Mouse (Mus musculus) embryonic facial prominence, embryonic 12.5 days (tissue): ENCODE results near the gene Fcgrt. TPM values are rescaled to one million over a fixed set of nuclear protein-coding genes. Genes with fewer than 3 reads are reported as not detected.
"Not testable (repeated sequence)": the region's sequence is repeated elsewhere in the genome, so short reads cannot be mapped to it uniquely, and the experiment has no call there.

Source experiments
- ATAC-seq: fragments of 200-750 bp; cut with Nextera tagmentation; 2 replicates; pipeline ENCODE4 v1.8.0; 2017; ENCODE audit not compliant: insufficient number of reproducible peaks, insufficient read depth, low FRiP score, low TSS enrichment
- H3K27ac ChIP-seq: fragments of 300-500 bp; sonication (generic); 2 replicates; pipeline ENCODE4 v1.5.1; 2016; ENCODE audit warnings: mild to moderate bottlenecking
- H3K27me3 ChIP-seq: fragments of 300-500 bp; sonication (generic); 2 replicates; pipeline ENCODE4 v1.6.1; 2016; ENCODE audit warnings: mild to moderate bottlenecking, moderate library complexity
- H3K36me3 ChIP-seq: fragments of 300-500 bp; sonication (generic); 2 replicates; pipeline ENCODE4 v1.6.1; 2016; ENCODE audit warnings: mild to moderate bottlenecking
- H3K4me1 ChIP-seq: fragments of 300-500 bp; sonication (generic); 2 replicates; pipeline ENCODE4 v1.6.1; 2016
- H3K4me2 ChIP-seq: fragments of 300-500 bp; sonication (generic); replicated peaks from 2 replicates; pipeline ENCODE4 v1.6.1; 2016; ENCODE audit warnings: mild to moderate bottlenecking, moderate library complexity
- H3K4me3 ChIP-seq: fragments of 300-500 bp; sonication (generic); 2 replicates; pipeline ENCODE4 v1.5.1; 2016; ENCODE audit warnings: mild to moderate bottlenecking
- H3K9ac ChIP-seq: fragments of 300-500 bp; sonication (generic); 2 replicates; pipeline ENCODE4 v1.6.1; 2016; ENCODE audit warnings: mild to moderate bottlenecking, moderate library complexity
- H3K9me3 ChIP-seq: fragments of 300-500 bp; sonication (generic); 2 replicates; pipeline ENCODE4 v1.6.1; 2016; ENCODE audit warnings: mild to moderate bottlenecking, moderate library complexity
- WGBS: fragments of 180-500 bp; shearing (Covaris S2); methylation state at CpG from one replicate; pipeline ENCODE4 v1.1.7; 2016; 5-methylcytosine and 5-hydroxymethylcytosine counted together
- polyA plus RNA-seq: library from polyadenylated mRNA; unstranded; fragments of >200 nt; fragmentation: Nextera tagmentation; extraction: Ambion mirVana; gene quantifications from 2 replicates; pipeline ENCODE4 v1.2.1, GENCODE M21; 2016

Fcgrt gene
- polyA plus RNA-seq, 1 experiment from 2014 or later, result 26.0 TPM

DNA sequence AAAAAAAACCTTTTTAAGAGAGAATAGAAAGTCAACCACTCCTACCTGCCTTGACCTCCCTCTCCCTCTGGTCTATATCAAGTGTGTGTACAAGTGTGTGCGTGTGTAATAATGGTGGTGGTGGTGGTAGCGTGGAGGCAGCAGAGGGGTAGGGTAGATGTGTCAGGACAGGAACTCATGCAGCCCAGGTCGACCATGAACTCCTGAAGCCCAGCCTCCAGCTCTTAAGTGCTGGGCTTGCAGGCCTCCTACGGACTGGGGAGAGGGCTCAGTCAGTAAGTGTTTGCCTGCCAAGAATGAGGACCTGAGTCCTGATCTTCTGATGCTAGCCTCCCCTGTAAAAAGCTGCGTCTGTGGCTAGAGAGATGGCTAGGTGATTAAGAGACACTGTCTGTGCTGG lies 1.3 kb upstream of the Fcgrt start:
- H3K4me1 ChIP-seq, result peaks cover 21% of the 10 kb centered on the region
- WGBS, result 77% methylated on average over 5 of the region's 5 CpGs
- no peak overlapping the region for H3K4me3 ChIP-seq
- no peaks in the 10 kb centered on the region for H3K9me3 ChIP-seq
- no peak overlapping the region for H3K4me2 ChIP-seq
- no peak overlapping the region for H3K9ac ChIP-seq
- no peak overlapping the region for H3K27ac ChIP-seq
- no peak for ATAC-seq
- no peaks in the 10 kb centered on the region for H3K27me3 ChIP-seq
- H3K36me3 ChIP-seq, result no peaks in the 10 kb centered on the region

DNA sequence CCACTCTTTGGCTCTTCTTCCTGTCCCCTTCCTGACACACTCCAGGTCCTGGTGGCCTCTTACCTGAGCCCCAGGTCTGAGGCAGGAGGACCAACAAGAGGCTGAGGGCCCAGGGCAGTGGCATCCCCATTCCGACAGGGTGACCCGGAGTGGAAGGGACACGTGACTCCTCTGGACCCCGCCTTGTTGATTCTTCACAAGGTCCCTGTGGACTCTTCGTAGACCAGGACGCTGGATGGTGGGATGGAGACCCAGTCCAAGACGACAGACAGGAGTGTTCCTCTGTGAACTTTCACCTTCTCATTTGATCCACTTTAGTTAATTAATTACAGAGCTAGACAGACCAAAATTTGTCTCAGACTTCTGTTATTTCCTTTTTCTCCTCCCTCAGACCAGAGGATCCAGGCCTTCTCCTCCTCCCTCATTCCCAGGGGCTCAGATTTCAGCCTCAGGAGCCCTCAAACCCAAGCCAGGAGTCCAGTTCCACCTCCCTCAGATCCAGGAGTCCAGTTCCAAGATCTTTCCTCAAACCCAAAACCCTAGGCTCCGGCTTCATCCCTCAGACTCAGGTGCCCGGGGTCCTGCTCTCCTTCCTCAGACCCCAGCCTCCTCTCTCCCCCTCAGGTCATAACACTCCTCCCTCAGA lies 588 bp downstream of the Fcgrt start:
- H3K36me3 ChIP-seq, result no peaks in the 10 kb centered on the region
- 58% methylated on average over 9 of the region's 9 CpGs for WGBS
- peak overlapping the region; percentile 36 for H3K4me2 ChIP-seq
- peaks cover 21% of the 10 kb centered on the region for H3K4me1 ChIP-seq
- no peaks in the 10 kb centered on the region for H3K9me3 ChIP-seq
- H3K27me3 ChIP-seq, result no peaks in the 10 kb centered on the region
- ATAC-seq, result no peak
- H3K4me3 ChIP-seq, result peak overlapping the region; percentile 20; the same call in 1 of the 2 replicates
- H3K9ac ChIP-seq, result peak overlapping the region; percentile 49; the same call in 1 of the 2 replicates
- H3K27ac ChIP-seq, result peak overlapping the region; percentile 90

DNA sequence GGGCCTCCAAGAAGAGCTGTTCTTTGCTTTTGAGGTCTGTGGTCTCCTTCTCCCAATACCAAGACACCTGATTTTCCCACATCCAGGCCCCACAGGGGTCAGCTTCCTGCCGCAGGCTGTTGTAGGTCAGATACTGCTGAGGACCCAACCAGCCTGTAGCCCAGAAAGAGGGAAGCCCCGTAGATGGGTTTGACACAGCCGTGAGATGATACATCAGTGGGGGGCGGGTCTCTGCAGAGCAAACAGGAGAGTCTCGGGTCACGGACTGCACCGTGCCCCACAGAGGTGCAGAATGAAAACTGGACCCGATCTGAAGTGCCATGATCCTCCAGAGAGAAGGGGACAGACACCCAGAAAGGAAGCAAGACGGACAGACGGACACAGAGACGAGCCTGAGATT lies 1.2 kb downstream of the Fcgrt start:
- no peaks in the 10 kb centered on the region for H3K27me3 ChIP-seq
- H3K9me3 ChIP-seq, result no peaks in the 10 kb centered on the region
- H3K36me3 ChIP-seq, result no peaks in the 10 kb centered on the region
- no peak overlapping the region for H3K4me3 ChIP-seq
- WGBS, result 82% methylated on average over 11 of the region's 11 CpGs
- H3K9ac ChIP-seq, result no peak overlapping the region
- no peak overlapping the region for H3K27ac ChIP-seq
- peaks cover 21% of the 10 kb centered on the region for H3K4me1 ChIP-seq
- no peak for ATAC-seq
- H3K4me2 ChIP-seq, result peak overlapping the region; percentile 36; the same call in 1 of the 2 replicates

DNA sequence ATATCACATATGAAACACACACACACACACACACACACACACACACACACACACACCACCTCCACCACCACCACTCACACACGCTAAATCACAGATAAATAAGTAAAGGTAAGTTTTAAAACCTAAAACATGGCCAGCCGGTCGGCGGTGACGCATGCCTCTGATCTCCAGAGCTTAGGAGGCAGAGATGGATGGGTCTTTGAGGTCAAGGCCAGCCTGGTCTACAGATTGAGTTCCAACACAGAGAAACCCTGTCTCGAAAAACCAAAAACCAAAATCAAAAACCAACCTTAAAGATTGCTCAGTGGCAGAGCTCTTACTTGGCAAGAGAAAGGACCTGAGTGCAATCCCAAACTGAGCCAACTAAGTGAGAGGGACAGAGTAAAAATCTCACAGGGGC lies 3.6 kb downstream of the Fcgrt start:
- H3K4me2 ChIP-seq, result no peak overlapping the region
- WGBS, result 90% methylated on average over 6 of the region's 6 CpGs
- no peak for ATAC-seq
- H3K9ac ChIP-seq, result no peak overlapping the region
- H3K9me3 ChIP-seq, result no peaks in the 10 kb centered on the region
- H3K36me3 ChIP-seq, result no peaks in the 10 kb centered on the region
- no peaks in the 10 kb centered on the region for H3K27me3 ChIP-seq
- H3K4me3 ChIP-seq, result no peak overlapping the region
- H3K4me1 ChIP-seq, result peaks cover 21% of the 10 kb centered on the region
- no peak overlapping the region for H3K27ac ChIP-seq

DNA sequence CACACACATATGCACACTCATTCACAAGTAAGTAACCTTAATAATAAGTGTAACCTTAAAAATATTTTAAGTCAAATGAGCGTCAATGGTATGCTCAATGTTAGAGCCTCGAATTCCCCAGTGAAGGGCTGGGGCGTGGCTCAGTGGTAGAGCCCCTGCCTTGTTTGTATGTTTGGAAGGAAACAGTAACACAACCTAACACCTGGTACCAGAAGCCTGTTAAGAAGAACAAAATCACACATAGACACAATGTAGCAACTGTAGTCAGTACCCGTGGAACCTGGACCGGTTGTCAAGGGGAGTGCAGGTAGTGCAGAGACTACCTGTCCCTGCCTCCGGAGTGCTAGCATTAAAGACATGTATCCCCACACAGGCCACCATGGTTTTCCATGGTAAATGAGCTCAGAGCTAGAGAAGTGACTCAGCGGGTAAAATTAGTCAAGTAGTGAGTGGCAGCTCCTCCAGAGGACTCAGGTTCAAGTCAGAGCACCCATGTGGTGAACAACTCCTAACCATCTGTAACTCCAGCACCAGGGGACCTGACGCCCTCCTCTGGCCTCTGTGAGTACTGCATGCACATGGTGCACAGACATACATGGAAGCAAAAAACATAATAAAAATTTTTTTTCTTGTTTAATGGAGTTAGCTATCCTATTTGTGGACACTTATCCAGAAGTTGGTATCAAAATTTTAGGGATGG lies 5.0 kb downstream of the Fcgrt start:
- WGBS, result 87% methylated on average over 8 of the region's 8 CpGs
- peaks cover 25% of the 10 kb centered on the region for H3K4me1 ChIP-seq
- no peak overlapping the region for H3K4me2 ChIP-seq
- no peak overlapping the region for H3K27ac ChIP-seq
- ATAC-seq, result no peak
- no peaks in the 10 kb centered on the region for H3K36me3 ChIP-seq
- no peaks in the 10 kb centered on the region for H3K27me3 ChIP-seq
- no peak overlapping the region for H3K4me3 ChIP-seq
- no peaks in the 10 kb centered on the region for H3K9me3 ChIP-seq
- no peak overlapping the region for H3K9ac ChIP-seq

DNA sequence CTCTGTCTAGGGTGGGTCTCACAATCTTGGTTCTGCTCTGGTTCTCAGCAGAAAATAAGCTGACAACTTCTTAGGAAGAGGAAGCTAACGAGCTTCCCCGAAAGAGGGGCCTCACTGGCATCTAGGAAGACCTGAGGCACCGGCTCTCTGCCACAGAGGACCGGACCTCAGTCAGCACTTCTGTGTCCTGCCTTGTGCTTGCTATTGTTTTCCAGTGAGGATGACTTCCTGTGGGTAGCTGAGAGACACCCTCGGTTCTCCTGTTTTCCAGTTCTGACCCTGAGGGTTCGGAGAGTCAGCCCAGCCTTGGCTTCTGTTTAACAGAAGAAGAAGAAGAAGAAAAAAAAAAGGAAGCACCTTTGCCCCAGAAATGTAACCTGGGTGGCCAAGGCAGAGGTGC lies 6.2 kb downstream of the Fcgrt start:
- peaks cover 22% of the 10 kb centered on the region; the same call in 1 of the 2 replicates for H3K4me1 ChIP-seq
- H3K27me3 ChIP-seq, result no peaks in the 10 kb centered on the region
- no peak overlapping the region for H3K4me3 ChIP-seq
- no peak for ATAC-seq
- 52% methylated on average over 6 of the region's 6 CpGs for WGBS
- H3K9me3 ChIP-seq, result no peaks in the 10 kb centered on the region
- no peak overlapping the region for H3K9ac ChIP-seq
- no peaks in the 10 kb centered on the region for H3K36me3 ChIP-seq
- no peak overlapping the region for H3K4me2 ChIP-seq
- 0 out of 2 replicates have a peak overlapping the region, but pooled peaks have one; percentile 11 for H3K27ac ChIP-seq

DNA sequence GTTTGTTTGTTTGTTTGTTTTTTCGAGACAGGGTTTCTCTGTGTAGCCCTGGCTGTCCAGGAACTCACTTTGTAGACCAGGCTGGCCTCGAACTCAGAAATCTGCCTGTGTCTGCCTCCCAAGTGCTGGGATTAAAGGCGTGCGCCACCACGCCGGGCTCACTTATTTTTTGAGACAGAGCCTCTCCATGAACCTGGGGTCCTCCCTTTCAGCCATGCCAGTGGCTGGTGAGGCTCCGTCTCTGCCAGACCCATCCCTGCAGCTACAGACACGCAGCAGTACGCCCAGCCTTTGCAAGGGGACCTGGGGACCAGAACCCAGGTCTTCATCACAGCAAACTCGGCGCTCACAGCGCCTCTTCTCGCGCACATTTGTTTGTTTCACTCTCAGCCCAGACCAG lies 7.7 kb downstream of the Fcgrt start:
- 93% methylated on average over 14 of the region's 14 CpGs for WGBS
- not testable (repeated sequence) for ATAC-seq, H3K4me3 ChIP-seq, H3K36me3 ChIP-seq, H3K4me2 ChIP-seq, H3K9ac ChIP-seq, H3K27ac ChIP-seq, H3K27me3 ChIP-seq, H3K9me3 ChIP-seq
- H3K4me1 ChIP-seq, result peaks cover 23% of the 10 kb centered on the region; the same call in 1 of the 2 replicates

DNA sequence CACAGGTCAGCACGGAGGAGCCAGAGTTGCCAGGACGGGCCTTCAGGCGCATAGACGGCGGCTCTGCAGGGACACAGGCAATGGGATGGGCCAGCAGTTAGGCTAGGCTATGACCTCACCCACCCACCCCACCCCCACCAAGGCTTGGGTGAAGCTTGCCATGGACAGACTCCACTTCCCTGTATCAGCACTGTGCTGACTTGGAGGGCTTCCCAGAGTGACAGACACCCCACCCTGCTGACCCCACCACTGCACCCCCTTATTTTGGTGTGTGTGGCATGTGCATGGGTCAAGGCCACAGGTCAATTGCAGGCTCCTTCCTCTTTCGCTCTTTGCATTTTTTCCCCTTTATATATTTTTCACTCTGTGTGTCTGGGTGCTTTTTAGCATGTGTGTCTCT lies 8.3 kb downstream of the Fcgrt start:
- H3K27me3 ChIP-seq, result no peaks in the 10 kb centered on the region
- no peak overlapping the region for H3K9ac ChIP-seq
- no peak overlapping the region for H3K4me3 ChIP-seq
- H3K27ac ChIP-seq, result 0 out of 2 replicates have a peak overlapping the region, but pooled peaks have one; percentile 88
- no peak for ATAC-seq
- H3K4me2 ChIP-seq, result no peak overlapping the region
- WGBS, result 81% methylated on average over 6 of the region's 6 CpGs
- no peaks in the 10 kb centered on the region for H3K9me3 ChIP-seq
- peaks cover 28% of the 10 kb centered on the region; the same call in 1 of the 2 replicates for H3K4me1 ChIP-seq
- H3K36me3 ChIP-seq, result no peaks in the 10 kb centered on the region

DNA sequence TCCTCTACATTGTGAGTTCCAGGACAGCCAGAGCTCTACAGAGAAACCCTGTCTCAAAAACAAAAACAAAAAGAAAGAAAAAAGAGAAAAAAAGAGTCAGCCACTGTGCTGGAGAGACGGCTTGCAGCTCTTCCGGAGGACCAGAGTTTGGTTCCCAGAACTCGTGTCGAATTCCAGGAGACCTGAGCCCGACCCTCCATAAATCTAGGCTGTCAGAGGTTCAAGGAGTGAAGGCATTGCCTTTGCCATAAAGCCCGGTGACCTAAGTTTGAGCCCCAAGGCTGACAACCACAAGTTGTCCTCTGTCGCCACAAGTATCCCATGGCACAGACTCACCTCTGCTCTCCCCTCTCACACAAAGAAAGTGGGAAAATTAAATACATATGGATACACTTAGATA lies 9.5 kb downstream of the Fcgrt start:
- 0 out of 2 replicates have a peak, but pooled peaks cover 8% of the 10 kb centered on the region for H3K36me3 ChIP-seq

DNA sequence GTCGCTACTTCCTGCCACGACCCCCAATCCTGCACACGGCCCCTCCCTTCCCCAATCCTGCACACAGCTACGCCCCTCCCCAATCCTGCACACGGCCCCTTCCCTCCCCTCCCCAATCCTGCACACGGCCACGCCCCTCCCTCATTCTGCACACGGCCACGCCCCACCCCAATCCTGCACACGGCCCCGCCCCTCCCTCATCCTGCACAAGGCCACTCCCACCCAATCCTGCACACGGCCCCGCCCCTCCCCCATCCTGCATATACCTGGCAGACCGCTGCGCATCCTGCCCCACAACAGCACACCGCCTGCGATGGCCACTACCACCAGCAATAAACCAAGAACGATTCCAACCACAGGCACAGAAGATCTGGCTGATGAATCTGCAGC lies 10.1 kb downstream of the Fcgrt start:
- Histone ChIP-seq H3K9ac (no peak overlapping the region), H3K9me3 (no peaks in the 10 kb centered on the region), H3K4me1 (peaks cover 34% of the 10 kb centered on the region; the same call in 1 of the 2 replicates), H3K36me3 (peaks cover 12% of the 10 kb centered on the region), H3K4me3 (no peak overlapping the region), H3K4me2 (peak overlapping the region; percentile 20), H3K27ac (peak overlapping the region; percentile 88), H3K27me3 (no peaks in the 10 kb centered on the region)
- ATAC-seq, result no peak
- 30% methylated on average over 17 of the region's 18 CpGs for WGBS

More for the DNA sequence above, 9.5 kb downstream of the Fcgrt start:
- no peak overlapping the region; the same call in 1 of the 2 replicates for H3K4me2 ChIP-seq
- WGBS, result 22% methylated on average over 7 of the region's 7 CpGs
- no peaks in the 10 kb centered on the region for H3K9me3 ChIP-seq
- H3K4me3 ChIP-seq, result no peak overlapping the region
- no peak for ATAC-seq
- no peak overlapping the region for H3K9ac ChIP-seq
- H3K27ac ChIP-seq, result peak overlapping the region; percentile 88
- no peaks in the 10 kb centered on the region for H3K27me3 ChIP-seq
- peaks cover 34% of the 10 kb centered on the region; the same call in 1 of the 2 replicates for H3K4me1 ChIP-seq

DNA sequence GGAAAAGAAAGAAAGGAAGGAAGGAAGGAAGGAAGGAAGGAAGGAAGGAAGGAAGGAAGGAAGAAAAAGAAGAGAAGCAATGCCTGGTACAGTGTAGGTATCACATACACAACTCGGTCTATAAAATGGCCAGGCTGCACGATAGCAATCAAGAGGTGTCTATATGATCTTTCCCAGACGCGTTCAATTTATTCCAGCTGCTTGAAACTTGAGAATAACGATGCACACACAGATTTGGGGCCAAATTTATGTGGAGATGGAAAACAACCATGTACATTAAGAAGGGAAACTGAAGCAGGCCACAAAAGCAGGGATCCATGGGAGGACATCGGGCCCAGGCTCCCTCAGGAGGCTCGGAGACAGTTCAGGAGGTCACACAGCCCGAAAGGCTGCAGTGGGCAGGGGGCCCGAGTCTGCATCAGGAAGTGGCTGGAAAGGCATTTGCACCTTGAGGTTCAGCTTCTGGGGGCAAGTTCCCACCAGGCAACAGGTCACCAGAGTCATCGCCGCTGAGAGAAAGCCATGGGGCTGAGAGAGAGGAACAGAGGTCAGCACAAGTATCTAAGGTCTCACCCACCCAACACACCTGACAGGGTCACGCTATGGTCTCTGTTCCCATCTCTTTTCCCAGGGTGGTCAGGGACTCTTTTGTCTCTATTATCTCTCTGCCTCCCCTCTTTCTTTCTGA lies 10.7 kb downstream of the Fcgrt start:
- 32% methylated on average over 12 of the region's 12 CpGs for WGBS
- peak overlapping the region; percentile 88 for H3K27ac ChIP-seq
- peak overlapping the region; percentile 20 for H3K4me2 ChIP-seq
- peaks cover 34% of the 10 kb centered on the region; the same call in 1 of the 2 replicates for H3K4me1 ChIP-seq
- H3K9ac ChIP-seq, result no peak overlapping the region
- H3K4me3 ChIP-seq, result no peak overlapping the region
- peaks cover 18% of the 10 kb centered on the region for H3K36me3 ChIP-seq
- H3K9me3 ChIP-seq, result no peaks in the 10 kb centered on the region
- H3K27me3 ChIP-seq, result no peaks in the 10 kb centered on the region
- no peak for ATAC-seq
